Mouse (Mus musculus) hindbrain, embryonic 15.5 days (tissue): ENCODE results near the gene Psmd4. TPM values are rescaled to one million over a fixed set of nuclear protein-coding genes. Genes with fewer than 3 reads are reported as not detected.
"Not testable (repeated sequence)": the region's sequence is repeated elsewhere in the genome, so short reads cannot be mapped to it uniquely, and the experiment has no call there.

Source experiments
- ATAC-seq: fragments of 200-750 bp; cut with Nextera tagmentation; 2 replicates; pipeline ENCODE4 v1.8.0; 2017; ENCODE audit warnings: low read depth, moderate number of reproducible peaks, moderate TSS enrichment; ENCODE audit not compliant: low FRiP score
- H3K27ac ChIP-seq: fragments of 300-500 bp; sonication (generic); replicated peaks from 2 replicates; pipeline ENCODE4 v1.5.1; 2015; ENCODE audit warnings: mild to moderate bottlenecking, inconsistent platforms
- H3K27me3 ChIP-seq: fragments of 300-500 bp; sonication (generic); 2 replicates; pipeline ENCODE4 v1.6.1; 2015; ENCODE audit warnings: control low read depth, inconsistent platforms
- H3K36me3 ChIP-seq: fragments of 300-500 bp; sonication (generic); 2 replicates; pipeline ENCODE4 v1.6.1; 2015; ENCODE audit warnings: control low read depth, inconsistent platforms
- H3K4me1 ChIP-seq: fragments of 300-500 bp; sonication (generic); replicated peaks from 2 replicates; pipeline ENCODE4 v1.6.1; 2015; ENCODE audit warnings: control low read depth, inconsistent platforms
- H3K4me2 ChIP-seq: fragments of 300-500 bp; sonication (generic); 2 replicates; pipeline ENCODE4 v1.6.1; 2015; ENCODE audit warnings: moderate library complexity, mild to moderate bottlenecking, inconsistent platforms
- H3K4me3 ChIP-seq: fragments of 300-500 bp; sonication (generic); 2 replicates; pipeline ENCODE4 v1.5.1; 2015; ENCODE audit warnings: mild to moderate bottlenecking, inconsistent platforms
- H3K9ac ChIP-seq: fragments of 300-500 bp; sonication (generic); 2 replicates; pipeline ENCODE4 v1.6.1; 2015; ENCODE audit warnings: inconsistent platforms
- H3K9me3 ChIP-seq: fragments of 300-500 bp; sonication (generic); 2 replicates; pipeline ENCODE4 v1.6.1; 2016; ENCODE audit warnings: control low read depth, inconsistent platforms
- WGBS: fragments of 180-500 bp; shearing (Covaris S2); methylation state at CpG from one replicate; pipeline ENCODE4 v1.1.7; 2015; 5-methylcytosine and 5-hydroxymethylcytosine counted together
- polyA plus RNA-seq: library from polyadenylated mRNA; unstranded; fragments of >200 nt; fragmentation: Nextera tagmentation; extraction: Ambion mirVana; gene quantifications from 2 replicates; pipeline ENCODE4 v1.2.1, GENCODE M21; 2015

The Psmd4 gene
- polyA plus RNA-seq, 1 experiment from 2014 or later: 276 TPM

- not testable (repeated sequence) for H3K4me2 ChIP-seq, H3K36me3 ChIP-seq, H3K9ac ChIP-seq, H3K9me3 ChIP-seq, H3K4me3 ChIP-seq, H3K27me3 ChIP-seq, H3K27ac ChIP-seq, ATAC-seq
- 96% methylated on average over 5 of the region's 5 CpGs for WGBS
- peaks cover 15% of the 10 kb centered on the region for H3K4me1 ChIP-seq
Observed at GRCm38 (mm10) chr3:95020956-95021355, 21.5 kb downstream of the Psmd4 start.

- peaks cover 15% of the 10 kb centered on the region for H3K4me1 ChIP-seq
- H3K4me2 ChIP-seq: no peak overlapping the region
- no peak overlapping the region for H3K4me3 ChIP-seq
- H3K9me3 ChIP-seq: no peaks in the 10 kb centered on the region
- H3K27me3 ChIP-seq: no peaks in the 10 kb centered on the region
- no peak for ATAC-seq
- no peak overlapping the region for H3K9ac ChIP-seq
- no peaks in the 10 kb centered on the region for H3K36me3 ChIP-seq
- no peak overlapping the region for H3K27ac ChIP-seq
- 91% methylated on average over 2 of the region's 2 CpGs for WGBS
Observed at GRCm38 (mm10) chr3:95018741-95019140, 23.7 kb downstream of the Psmd4 start.

GRCm38 (mm10) chr3:95016532-95017056, 25.8 kb downstream of the Psmd4 start:
- Histone ChIP-seq H3K4me3 (peak overlapping the region; percentile 90), H3K36me3 (peaks cover 6% of the 10 kb centered on the region), H3K9me3 (no peaks in the 10 kb centered on the region), H3K9ac (peak overlapping the region; percentile 60), H3K4me2 (peak overlapping the region; percentile 88), H3K4me1 (peaks cover 24% of the 10 kb centered on the region), H3K27ac (peak overlapping the region; percentile 95), H3K27me3 (no peaks in the 10 kb centered on the region)
- no peak for ATAC-seq
- WGBS: 4% methylated on average over 21 of the region's 21 CpGs

GRCm38 (mm10) chr3:95015891-95016531, 26.4 kb downstream of the Psmd4 start:
- H3K27me3 ChIP-seq: no peaks in the 10 kb centered on the region
- peak overlapping the region; percentile 95 for H3K27ac ChIP-seq
- peaks cover 24% of the 10 kb centered on the region for H3K4me1 ChIP-seq
- peak overlapping the region; percentile 60 for H3K9ac ChIP-seq
- peaks cover 11% of the 10 kb centered on the region for H3K36me3 ChIP-seq
- peak; percentile 83 for ATAC-seq
- under 1% methylated on average over 40 of the region's 40 CpGs for WGBS
- H3K9me3 ChIP-seq: no peaks in the 10 kb centered on the region
- peak overlapping the region; percentile 88 for H3K4me2 ChIP-seq
- peak overlapping the region; percentile 90 for H3K4me3 ChIP-seq

GRCm38 (mm10) chr3:95015337-95015872, 27.0 kb downstream of the Psmd4 start, which contains the start of gene Zfp687:
Gene Zfp687 (minus strand): TSS chr3:95015448.
- peak within 1 kb of the TSS; percentile 90 for H3K4me3 ChIP-seq
- no peaks in the 10 kb centered on the region for H3K9me3 ChIP-seq
- peak within 1 kb of the TSS; percentile 88 for H3K4me2 ChIP-seq
- peaks cover 24% of the 10 kb centered on the region for H3K4me1 ChIP-seq
- H3K36me3 ChIP-seq: peaks cover 17% of the 10 kb centered on the region
- H3K27me3 ChIP-seq: no peaks in the 10 kb centered on the region
- under 1% methylated on average over 37 of the region's 37 CpGs for WGBS
- H3K9ac ChIP-seq: peak within 1 kb of the TSS; percentile 65
- peak within 1 kb of the TSS; percentile 95 for H3K27ac ChIP-seq
- ATAC-seq: peak; percentile 98

GRCm38 (mm10) chr3:95014428-95015151, 27.8 kb downstream of the Psmd4 start:
- Histone ChIP-seq H3K36me3 (peaks cover 25% of the 10 kb centered on the region), H3K9ac (peak overlapping the region; percentile 65), H3K9me3 (no peaks in the 10 kb centered on the region), H3K27ac (peak overlapping the region; percentile 95), H3K4me1 (peaks cover 24% of the 10 kb centered on the region), H3K4me3 (peak overlapping the region; percentile 90), H3K4me2 (peak overlapping the region; percentile 88), H3K27me3 (no peaks in the 10 kb centered on the region)
- WGBS: under 1% methylated on average over 44 of the region's 44 CpGs
- peak; percentile 6; the same call in 1 of the 2 replicates for ATAC-seq

- peaks cover 24% of the 10 kb centered on the region for H3K4me1 ChIP-seq
- peak overlapping the region; percentile 88 for H3K4me2 ChIP-seq
- H3K9ac ChIP-seq: peak overlapping the region; percentile 65
- WGBS: 12% methylated on average over 13 of the region's 13 CpGs
- H3K27me3 ChIP-seq: no peaks in the 10 kb centered on the region
- H3K4me3 ChIP-seq: peak overlapping the region; percentile 90
- peak overlapping the region; percentile 95 for H3K27ac ChIP-seq
- no peak for ATAC-seq
- no peaks in the 10 kb centered on the region for H3K9me3 ChIP-seq
- peaks cover 32% of the 10 kb centered on the region for H3K36me3 ChIP-seq
Observed at GRCm38 (mm10) chr3:95013699-95014427, 28.6 kb downstream of the Psmd4 start.

GRCm38 (mm10) chr3:95012982-95013381, 29.4 kb downstream of the Psmd4 start:
- Histone ChIP-seq H3K27me3 (no peaks in the 10 kb centered on the region), H3K4me3 (no peak overlapping the region), H3K4me2 (peak overlapping the region; percentile 88; the same call in 1 of the 2 replicates), H3K9me3 (no peaks in the 10 kb centered on the region), H3K4me1 (peaks cover 24% of the 10 kb centered on the region), H3K9ac (no peak overlapping the region), H3K27ac (no peak overlapping the region), H3K36me3 (peaks cover 41% of the 10 kb centered on the region)
- no peak for ATAC-seq
- 89% methylated on average over 3 of the region's 3 CpGs for WGBS

GRCm38 (mm10) chr3:95010396-95010795, 32.0 kb downstream of the Psmd4 start:
- Histone ChIP-seq H3K9ac (no peak overlapping the region), H3K9me3 (no peaks in the 10 kb centered on the region), H3K4me2 (no peak overlapping the region), H3K4me1 (peaks cover 17% of the 10 kb centered on the region), H3K27ac (no peak overlapping the region), H3K4me3 (no peak overlapping the region), H3K36me3 (peaks cover 61% of the 10 kb centered on the region), H3K27me3 (no peaks in the 10 kb centered on the region)
- no peak for ATAC-seq
- WGBS: 87% methylated on average over 7 of the region's 7 CpGs

- no peaks in the 10 kb centered on the region for H3K27me3 ChIP-seq
- H3K36me3 ChIP-seq: peaks cover 77% of the 10 kb centered on the region
- no peak overlapping the region for H3K4me2 ChIP-seq
- ATAC-seq: no peak
- WGBS: 83% methylated on average over 9 of the region's 9 CpGs
- H3K9me3 ChIP-seq: no peaks in the 10 kb centered on the region
- H3K9ac ChIP-seq: no peak overlapping the region
- no peaks in the 10 kb centered on the region for H3K4me1 ChIP-seq
- H3K27ac ChIP-seq: no peak overlapping the region
- no peak overlapping the region for H3K4me3 ChIP-seq
Observed at GRCm38 (mm10) chr3:95007706-95008105, 34.7 kb downstream of the Psmd4 start.

- H3K9me3 ChIP-seq: no peaks in the 10 kb centered on the region
- no peak overlapping the region for H3K4me2 ChIP-seq
- ATAC-seq: no peak
- 86% methylated on average over 3 of the region's 3 CpGs for WGBS
- H3K27ac ChIP-seq: no peak overlapping the region
- H3K27me3 ChIP-seq: no peaks in the 10 kb centered on the region
- no peak overlapping the region for H3K9ac ChIP-seq
- no peaks in the 10 kb centered on the region for H3K4me1 ChIP-seq
- H3K36me3 ChIP-seq: peaks cover 78% of the 10 kb centered on the region
- no peak overlapping the region for H3K4me3 ChIP-seq
Observed at GRCm38 (mm10) chr3:95005651-95006050, 36.8 kb downstream of the Psmd4 start.
